Mouse (Mus musculus) embryonic facial prominence, embryonic 11.5 days (tissue): Measurements from ENCODE around the gene Mrap2. TPM values are rescaled to one million over a fixed set of nuclear protein-coding genes. Genes with fewer than 3 reads are reported as not detected.

Experiments
- ATAC-seq: fragments of 200-750 bp; cut with Nextera tagmentation; replicated peaks from 2 replicates; pipeline ENCODE4 v1.8.0; 2017; ENCODE audit warnings: low read depth; ENCODE audit not compliant: insufficient number of reproducible peaks, low FRiP score, low TSS enrichment
- DNase-seq: peaks from one replicate; pipeline ENCODE4 v3.0.0-alpha.2; 2015; ENCODE audit warnings: low spot score
- H3K27ac ChIP-seq: fragments of 300-500 bp; sonication (generic); replicated peaks from 2 replicates; pipeline ENCODE4 v1.5.1; 2014; ENCODE audit warnings: mild to moderate bottlenecking, low read depth, low read length, control low read depth
- H3K27me3 ChIP-seq: fragments of 300-500 bp; sonication (generic); 2 replicates; pipeline ENCODE4 v1.6.1; 2014; ENCODE audit warnings: mild to moderate bottlenecking, low read length, moderate library complexity, mixed read lengths; ENCODE audit not compliant: control insufficient read depth, insufficient read depth
- H3K36me3 ChIP-seq: fragments of 300-500 bp; sonication (generic); replicated peaks from 2 replicates; pipeline ENCODE4 v1.6.1; 2014; ENCODE audit warnings: low read depth, mild to moderate bottlenecking, low read length, moderate library complexity, mixed read lengths; ENCODE audit not compliant: control insufficient read depth, insufficient read depth
- H3K4me1 ChIP-seq: fragments of 300-500 bp; sonication (generic); 2 replicates; pipeline ENCODE4 v1.6.1; 2014; ENCODE audit warnings: low read length, mixed read lengths; ENCODE audit not compliant: control insufficient read depth, insufficient read depth
- H3K4me2 ChIP-seq: fragments of 300-500 bp; sonication (generic); 2 replicates; pipeline ENCODE4 v1.6.1; 2014; ENCODE audit warnings: low read depth, mild to moderate bottlenecking, control low read depth, low read length, moderate library complexity
- H3K4me3 ChIP-seq: fragments of 300-500 bp; sonication (generic); 2 replicates; pipeline ENCODE4 v1.5.1; 2014; ENCODE audit warnings: low read depth, low read length, control low read depth
- H3K9ac ChIP-seq: fragments of 300-500 bp; sonication (generic); replicated peaks from 2 replicates; pipeline ENCODE4 v1.6.1; 2014; ENCODE audit warnings: mild to moderate bottlenecking, control low read depth, low read length
- H3K9me3 ChIP-seq: fragments of 300-500 bp; sonication (generic); replicated peaks from 2 replicates; pipeline ENCODE4 v1.6.1; 2016; ENCODE audit warnings: mild to moderate bottlenecking, low read length, inconsistent platforms, mixed read lengths; ENCODE audit not compliant: control insufficient read depth
- WGBS: fragments of 180-500 bp; shearing (Covaris S2); extraction: QIAGEN DNeasy Blood & Tissue Kit; methylation state at CpG from one replicate; pipeline ENCODE4 v1.1.7; 2014; 5-methylcytosine and 5-hydroxymethylcytosine counted together
- polyA plus RNA-seq: library from polyadenylated mRNA; unstranded; fragments of >200 nt; fragmentation: Nextera tagmentation; extraction: Ambion mirVana; gene quantifications from 2 replicates; pipeline ENCODE4 v1.2.1, GENCODE M21; 2014

The Mrap2 gene
- polyA plus RNA-seq, 1 experiment from 2014 or later = not detected

DNA sequence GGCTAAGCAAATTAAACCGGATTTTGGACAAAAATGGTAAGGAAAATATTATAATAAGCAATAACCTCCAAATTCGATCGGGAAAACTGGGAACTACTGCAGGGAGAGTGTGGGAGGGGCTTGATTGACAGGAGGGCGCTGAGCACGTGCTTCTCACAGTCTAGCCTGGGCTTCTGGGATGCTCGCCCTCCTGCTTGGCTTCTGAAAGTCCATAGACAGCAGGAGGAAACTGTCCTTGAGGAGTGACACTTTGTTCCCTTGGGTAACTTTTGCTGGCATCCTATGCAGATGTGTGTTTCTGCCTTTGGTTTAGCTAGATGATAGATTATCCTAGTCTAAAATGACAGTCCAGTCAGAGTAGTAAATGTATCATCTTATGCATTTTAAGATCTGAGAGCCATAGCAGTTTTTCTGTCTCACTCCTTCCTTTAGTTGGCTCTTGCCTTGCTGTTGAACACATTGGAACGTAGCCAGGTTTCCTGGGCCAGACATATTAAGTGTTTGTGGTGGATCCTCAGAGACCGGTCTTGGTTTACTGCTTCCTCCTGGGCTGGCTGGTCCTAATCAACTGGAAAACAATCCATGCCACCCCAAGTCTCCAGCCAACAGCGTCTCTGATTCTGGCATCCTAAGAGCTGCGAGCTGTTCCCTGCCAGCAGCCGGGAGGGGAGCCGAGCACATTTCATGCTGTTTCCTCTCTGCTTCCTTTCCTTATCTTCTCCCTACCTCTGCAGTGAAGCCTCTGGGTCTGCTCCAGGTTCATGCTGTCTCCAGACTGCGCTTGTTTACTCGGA lies 8.1 kb upstream of the Mrap2 start:
- H3K4me2 ChIP-seq = no peak overlapping the region
- no peaks in the 10 kb centered on the region for H3K9me3 ChIP-seq
- no peaks in the 10 kb centered on the region for H3K27me3 ChIP-seq
- H3K36me3 ChIP-seq = no peaks in the 10 kb centered on the region
- no peak overlapping the region for H3K27ac ChIP-seq
- ATAC-seq (no peak), DNase-seq (no peak)
- H3K4me3 ChIP-seq = no peak overlapping the region
- no peak overlapping the region for H3K9ac ChIP-seq
- H3K4me1 ChIP-seq = no peaks in the 10 kb centered on the region
- WGBS = 70% methylated on average over 14 of the region's 14 CpGs

DNA sequence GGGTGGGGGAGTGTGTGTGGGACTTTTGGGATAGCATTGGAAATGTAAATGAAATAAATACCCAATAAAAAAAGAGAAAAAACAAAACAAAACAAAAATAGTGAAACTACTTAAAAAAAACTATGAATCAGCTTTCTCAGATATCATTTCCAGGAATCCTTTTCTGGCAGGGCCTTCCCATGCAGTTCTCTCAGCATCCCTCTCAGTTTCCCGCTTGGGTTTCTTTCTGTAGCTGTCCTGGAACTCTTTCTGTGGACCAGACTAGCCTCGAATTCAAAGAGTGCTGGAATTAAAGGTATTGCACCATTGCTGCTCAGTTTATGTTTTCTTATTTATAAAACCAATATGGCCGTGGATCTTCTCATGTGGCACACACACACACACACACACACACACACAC lies 1.0 kb upstream of the Mrap2 start:
- no peak for DNase-seq
- WGBS = 84% methylated on average over 3 of the region's 3 CpGs
- H3K4me1 ChIP-seq = 0 out of 2 replicates have a peak, but pooled peaks cover 3% of the 10 kb centered on the region

DNA sequence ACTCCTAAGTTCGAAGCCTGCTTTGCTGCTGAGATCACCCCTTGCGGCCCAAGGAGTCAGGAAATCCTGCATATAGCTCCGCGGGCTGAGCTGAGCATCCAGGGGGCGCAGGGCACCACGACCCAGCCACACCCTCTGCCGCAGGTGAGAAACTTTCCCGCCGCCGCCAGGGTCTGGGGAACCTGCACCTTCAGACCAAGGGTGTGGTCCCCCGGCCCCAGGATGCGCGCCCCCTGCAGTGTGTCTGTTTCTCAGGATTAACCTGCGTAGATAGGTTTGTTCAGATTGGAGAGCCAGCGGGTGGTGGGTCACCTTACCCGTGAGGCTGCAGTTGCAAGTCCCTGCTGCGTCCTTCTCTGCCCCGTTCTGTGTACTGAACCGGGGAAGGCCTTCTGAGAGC lies 426 bp downstream of the Mrap2 start:
- 0 out of 2 replicates have a peak, but pooled peaks have one; percentile 15 for ATAC-seq

More for the DNA sequence above, 1.0 kb upstream of the Mrap2 start:
- Histone ChIP-seq H3K4me3 (no peak overlapping the region), H3K4me2 (no peak overlapping the region), H3K27ac (no peak overlapping the region), H3K36me3 (no peaks in the 10 kb centered on the region), H3K9ac (no peak overlapping the region), H3K9me3 (no peaks in the 10 kb centered on the region), H3K27me3 (peaks cover 24% of the 10 kb centered on the region)
- no peak for ATAC-seq

DNA sequence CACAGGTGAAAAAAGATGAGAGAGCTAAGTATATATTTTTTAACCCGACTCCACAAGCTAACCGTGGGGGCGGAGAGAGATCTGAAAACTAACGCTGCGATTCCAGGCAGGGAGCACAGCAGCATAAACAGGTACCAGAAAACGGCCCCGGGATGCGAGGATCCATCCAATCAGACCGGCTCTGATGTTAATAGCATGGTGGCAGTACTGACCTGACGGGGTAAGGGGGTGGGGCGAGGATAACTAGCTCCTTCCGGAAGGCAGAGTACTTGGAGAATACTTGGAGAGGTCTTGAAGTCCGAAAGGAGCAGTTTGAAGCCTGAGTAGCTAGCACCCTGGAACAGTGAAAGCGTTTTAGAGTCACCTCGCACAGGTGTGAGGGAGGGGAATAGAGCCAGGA lies 1.1 kb downstream of the Mrap2 start:
- no peaks in the 10 kb centered on the region for H3K36me3 ChIP-seq
- peak; percentile 35 for DNase-seq
- peak overlapping the region; percentile 8; the same call in 1 of the 2 replicates for H3K4me3 ChIP-seq
- H3K9ac ChIP-seq = no peak overlapping the region
- 0 out of 2 replicates have a peak, but pooled peaks cover 3% of the 10 kb centered on the region for H3K4me1 ChIP-seq
- H3K9me3 ChIP-seq = no peaks in the 10 kb centered on the region
- H3K27ac ChIP-seq = no peak overlapping the region
- ATAC-seq = no peak
- peak overlapping the region; percentile 64; the same call in 1 of the 2 replicates for H3K4me2 ChIP-seq
- WGBS = 5% methylated on average over 15 of the region's 15 CpGs
- peaks cover 24% of the 10 kb centered on the region for H3K27me3 ChIP-seq

More for the DNA sequence above, 426 bp downstream of the Mrap2 start:
- peak overlapping the region; percentile 64 for H3K4me2 ChIP-seq
- no peaks in the 10 kb centered on the region for H3K36me3 ChIP-seq
- peaks cover 24% of the 10 kb centered on the region for H3K27me3 ChIP-seq
- H3K9ac ChIP-seq = 0 out of 2 replicates have a peak overlapping the region, but pooled peaks have one; percentile 5
- DNase-seq = peak; percentile 8
- peak overlapping the region; percentile 28 for H3K4me3 ChIP-seq
- H3K27ac ChIP-seq = no peak overlapping the region
- H3K9me3 ChIP-seq = no peaks in the 10 kb centered on the region
- H3K4me1 ChIP-seq = 0 out of 2 replicates have a peak, but pooled peaks cover 3% of the 10 kb centered on the region
- WGBS = 3% methylated on average over 19 of the region's 19 CpGs

DNA sequence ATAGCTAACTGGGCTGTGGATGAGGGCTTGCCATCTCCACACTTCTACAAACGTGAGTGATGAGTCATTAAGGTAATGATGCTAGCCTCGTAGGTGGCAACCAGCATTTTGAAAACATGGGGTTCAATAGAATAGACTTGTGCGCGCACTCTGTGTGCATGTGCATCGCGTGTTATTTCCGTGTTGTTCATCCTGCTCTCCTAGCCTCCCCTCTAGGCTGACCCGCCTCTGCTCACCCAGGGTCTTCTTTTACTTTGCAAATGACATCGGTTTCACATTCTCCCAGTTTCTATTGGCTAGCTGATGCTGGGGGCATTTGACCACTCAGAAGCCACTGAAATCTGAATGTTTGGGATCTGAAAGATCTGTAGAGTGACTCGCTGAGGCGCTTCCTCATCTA lies 1.6 kb downstream of the Mrap2 start:
- no peaks in the 10 kb centered on the region for H3K9me3 ChIP-seq
- peaks cover 24% of the 10 kb centered on the region for H3K27me3 ChIP-seq
- DNase-seq (no peak), ATAC-seq (no peak)
- no peaks in the 10 kb centered on the region for H3K36me3 ChIP-seq
- 0 out of 2 replicates have a peak, but pooled peaks cover 3% of the 10 kb centered on the region for H3K4me1 ChIP-seq
- WGBS = 35% methylated on average over 11 of the region's 11 CpGs
- no peak overlapping the region for H3K9ac ChIP-seq
- H3K4me3 ChIP-seq = no peak overlapping the region
- H3K4me2 ChIP-seq = no peak overlapping the region
- H3K27ac ChIP-seq = no peak overlapping the region

DNA sequence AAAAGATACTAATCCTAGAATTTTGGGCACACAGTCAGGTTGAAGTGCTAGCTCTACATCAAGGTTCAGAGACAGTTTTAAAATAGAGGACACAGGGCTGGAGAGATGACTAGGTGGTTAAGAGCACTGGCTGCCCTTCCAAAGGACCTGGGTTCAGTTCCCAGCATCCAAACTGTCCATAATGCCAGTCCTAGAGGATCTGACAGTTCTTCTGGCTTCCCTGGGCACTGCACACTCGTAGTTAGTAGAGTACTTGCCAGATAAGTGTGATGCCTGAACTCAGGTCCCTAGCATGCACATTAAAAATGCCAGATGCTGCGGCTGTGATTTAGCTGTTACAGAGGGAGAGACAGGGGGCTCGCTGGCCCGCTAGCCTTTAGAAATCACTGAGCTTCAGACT lies 2.3 kb downstream of the Mrap2 start:
- H3K27me3 ChIP-seq = peaks cover 24% of the 10 kb centered on the region
- no peak for ATAC-seq
- 80% methylated on average over 4 of the region's 4 CpGs for WGBS
- no peak overlapping the region for H3K9ac ChIP-seq
- no peak for DNase-seq
- no peak overlapping the region for H3K27ac ChIP-seq
- no peaks in the 10 kb centered on the region for H3K9me3 ChIP-seq
- H3K36me3 ChIP-seq = no peaks in the 10 kb centered on the region
- 0 out of 2 replicates have a peak, but pooled peaks cover 3% of the 10 kb centered on the region for H3K4me1 ChIP-seq
- no peak overlapping the region for H3K4me2 ChIP-seq
- H3K4me3 ChIP-seq = no peak overlapping the region

DNA sequence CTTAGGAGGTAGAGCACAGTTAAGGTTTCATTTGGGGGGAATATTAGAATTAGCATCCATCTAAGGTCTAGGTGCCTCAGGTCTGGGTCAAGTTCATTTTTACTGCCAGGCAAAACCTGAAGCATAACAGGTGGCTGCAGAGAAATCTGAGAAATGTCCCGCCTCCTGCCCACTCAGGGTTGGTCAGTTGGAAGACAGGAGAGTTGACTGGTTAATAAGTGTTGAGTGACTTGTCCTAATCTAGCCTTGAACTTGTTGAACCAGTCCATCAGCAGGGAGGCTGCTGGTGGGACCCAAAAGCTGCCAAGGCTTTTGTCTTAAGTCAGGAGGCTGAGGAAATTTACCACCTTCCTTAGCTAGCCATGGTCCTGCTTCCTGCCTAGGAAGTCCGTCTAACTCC lies 3.8 kb downstream of the Mrap2 start:
- no peaks in the 10 kb centered on the region for H3K36me3 ChIP-seq
- 67% methylated on average over 2 of the region's 2 CpGs for WGBS
- no peak overlapping the region for H3K4me2 ChIP-seq
- ATAC-seq (no peak), DNase-seq (peak; percentile 23)
- H3K27me3 ChIP-seq = peaks cover 24% of the 10 kb centered on the region
- H3K4me1 ChIP-seq = 0 out of 2 replicates have a peak, but pooled peaks cover 3% of the 10 kb centered on the region
- no peak overlapping the region for H3K27ac ChIP-seq
- H3K4me3 ChIP-seq = no peak overlapping the region
- no peak overlapping the region for H3K9ac ChIP-seq
- no peaks in the 10 kb centered on the region for H3K9me3 ChIP-seq

DNA sequence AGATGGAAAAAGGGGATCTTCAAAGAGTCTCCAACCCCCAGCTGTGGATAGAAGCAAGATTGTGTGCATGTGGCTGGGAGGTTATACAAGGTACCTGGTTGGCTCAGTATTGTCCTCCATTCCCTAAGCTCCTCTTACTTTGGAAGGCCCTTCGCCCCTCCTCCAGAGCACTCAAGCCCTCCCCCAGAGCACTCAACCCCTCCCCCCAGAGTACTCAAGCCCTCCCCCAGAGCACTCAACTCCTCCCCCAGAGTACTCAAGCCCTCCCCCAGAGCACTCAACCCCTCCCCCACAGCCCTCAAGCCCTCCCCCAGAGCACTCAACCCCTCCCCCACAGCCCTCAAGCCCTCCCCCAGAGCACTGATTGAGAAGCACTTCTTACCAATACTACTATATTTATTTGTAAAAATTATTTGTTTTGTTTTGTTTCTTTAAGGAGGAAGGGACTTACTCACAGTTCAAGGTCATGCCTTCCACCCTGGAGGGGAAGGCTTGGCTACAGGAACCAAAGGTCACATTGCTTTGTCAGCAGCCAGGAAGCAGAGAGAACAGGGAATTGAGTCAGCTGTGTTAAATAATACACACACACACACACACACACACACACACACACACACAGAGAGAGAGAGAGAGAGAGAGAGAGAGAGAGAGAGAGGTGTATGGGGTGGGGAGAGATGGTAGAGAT lies 8.7 kb downstream of the Mrap2 start:
- no peak; the same call in 1 of the 2 replicates for ATAC-seq
- Histone ChIP-seq H3K9ac (no peak overlapping the region), H3K4me2 (no peak overlapping the region), H3K36me3 (no peaks in the 10 kb centered on the region), H3K4me1 (no peaks in the 10 kb centered on the region), H3K4me3 (no peak overlapping the region), H3K27ac (no peak overlapping the region), H3K27me3 (no peaks in the 10 kb centered on the region), H3K9me3 (no peaks in the 10 kb centered on the region)
- WGBS = 100% methylated on average over 1 of the region's 1 CpGs
- DNase-seq = no peak
